Mouse (Mus musculus) heart, postnatal 0 days (tissue): ENCODE data around the gene Hist1h2ag. TPM values are rescaled to one million over a fixed set of nuclear protein-coding genes. Genes with fewer than 3 reads are reported as not detected.
A peak's percentile ranks its signal among the peaks of the same experiment; 100 is the strongest.

Experiments
- ATAC-seq: fragments of 200-750 bp; cut with Nextera tagmentation; 2 replicates; pipeline ENCODE4 v1.8.0; 2017; ENCODE audit warnings: low read depth, moderate number of reproducible peaks, moderate library complexity; ENCODE audit not compliant: insufficient read depth
- DNase-seq: peaks from one replicate; pipeline ENCODE4 v3.0.0-alpha.2; 2016; ENCODE audit warnings: low spot score
- H3K27ac ChIP-seq: fragments of 300-500 bp; sonication (generic); 2 replicates; pipeline ENCODE4 v1.5.1; 2014; ENCODE audit warnings: low read depth, mild to moderate bottlenecking
- H3K27me3 ChIP-seq: fragments of 300-500 bp; sonication (generic); 2 replicates; pipeline ENCODE4 v1.6.1; 2014; ENCODE audit warnings: low read length, mixed read lengths; ENCODE audit not compliant: control insufficient read depth, insufficient read depth
- H3K36me3 ChIP-seq: fragments of 300-500 bp; sonication (generic); replicated peaks from 2 replicates; pipeline ENCODE4 v1.6.1; 2014; ENCODE audit warnings: low read length, mixed read lengths; ENCODE audit not compliant: control insufficient read depth, insufficient read depth
- H3K4me1 ChIP-seq: fragments of 300-500 bp; sonication (generic); 2 replicates; pipeline ENCODE4 v1.6.1; 2014; ENCODE audit warnings: antibody characterized with exemption; ENCODE audit not compliant: control insufficient read depth, insufficient read depth
- H3K4me2 ChIP-seq: fragments of 300-500 bp; sonication (generic); 2 replicates; pipeline ENCODE4 v1.6.1; 2014; ENCODE audit warnings: low read depth, mild to moderate bottlenecking, low read length, moderate library complexity
- H3K4me3 ChIP-seq: fragments of 300-500 bp; sonication (generic); 2 replicates; pipeline ENCODE4 v1.5.1; 2014; ENCODE audit warnings: low read depth, low read length
- H3K9ac ChIP-seq: fragments of 300-500 bp; sonication (generic); replicated peaks from 2 replicates; pipeline ENCODE4 v1.6.1; 2014; ENCODE audit warnings: low read depth, low read length, mixed read lengths
- H3K9me3 ChIP-seq: fragments of 300-500 bp; sonication (generic); replicated peaks from 2 replicates; pipeline ENCODE4 v1.6.1; 2016; ENCODE audit warnings: low read length; ENCODE audit not compliant: control insufficient read depth
- CTCF ChIP-seq: IDR thresholded peaks from 2 replicates; pipeline ENCODE4 v1.5.1; 2016; ENCODE audit warnings: antibody characterized with exemption, control low read depth, low read depth
- EP300 ChIP-seq: IDR thresholded peaks from 2 replicates; pipeline ENCODE4 v1.6.1; 2016; ENCODE audit warnings: antibody characterized with exemption, low read depth
- WGBS: fragments of 180-500 bp; shearing (Covaris S2); extraction: QIAGEN DNeasy Blood & Tissue Kit; methylation state at CpG from one replicate; pipeline ENCODE4 v1.1.7; 2014; 5-methylcytosine and 5-hydroxymethylcytosine counted together
- polyA plus RNA-seq: library from polyadenylated mRNA; unstranded; fragments of >200 nt; fragmentation: Nextera tagmentation; extraction: Ambion mirVana; gene quantifications from 2 replicates; pipeline ENCODE4 v1.2.1, GENCODE M21; 2015
- total RNA-seq: library from RNA; depleted of rRNA; stranded (reverse); fragments of >200 nt; gene quantifications from 2 replicates; pipeline ENCODE4 v1.2.3, GENCODE M21; 2014; ENCODE audit warnings: low replicate concordance

Hist1h2ag gene
- total and polyA plus RNA-seq, 2 experiments from 2014 or later, result 7.6 to 658 TPM

GRCm38 (mm10) chr13:22021581-22021980, 21.2 kb downstream of the Hist1h2ag start:
- peak overlapping the region; percentile 55 for H3K27ac ChIP-seq
- H3K36me3 ChIP-seq, result no peaks in the 10 kb centered on the region
- peak; percentile 51; the same call in 1 of the 2 replicates for ATAC-seq
- H3K9me3 ChIP-seq, result no peaks in the 10 kb centered on the region
- DNase-seq, result no peak
- H3K27me3 ChIP-seq, result 0 out of 2 replicates have a peak, but pooled peaks cover 3% of the 10 kb centered on the region
- TF ChIP-seq EP300 (no peak), CTCF (no peak)
- WGBS, result under 1% methylated on average over 11 of the region's 11 CpGs
- H3K9ac ChIP-seq, result peak overlapping the region; percentile 50
- H3K4me2 ChIP-seq, result peak overlapping the region; percentile 93
- peak overlapping the region; percentile 62 for H3K4me3 ChIP-seq
- 0 out of 2 replicates have a peak, but pooled peaks cover 2% of the 10 kb centered on the region for H3K4me1 ChIP-seq

GRCm38 (mm10) chr13:22020901-22021339, 21.8 kb downstream of the Hist1h2ag start:
- no peak for TF ChIP-seq EP300
- no peak for TF ChIP-seq CTCF
- Histone ChIP-seq H3K4me2 (peak overlapping the region; percentile 93), H3K4me1 (0 out of 2 replicates have a peak, but pooled peaks cover 2% of the 10 kb centered on the region), H3K4me3 (peak overlapping the region; percentile 62), H3K9me3 (no peaks in the 10 kb centered on the region), H3K27me3 (0 out of 2 replicates have a peak, but pooled peaks cover 7% of the 10 kb centered on the region), H3K36me3 (no peaks in the 10 kb centered on the region), H3K9ac (peak overlapping the region; percentile 52; the same call in 1 of the 2 replicates), H3K27ac (peak overlapping the region; percentile 55)
- no peak for DNase-seq
- ATAC-seq, result peak; percentile 72
- WGBS, result under 1% methylated on average over 8 of the region's 8 CpGs

GRCm38 (mm10) chr13:22019934-22020835, 22.6 kb downstream of the Hist1h2ag start:
- peak overlapping the region; percentile 93 for H3K4me2 ChIP-seq
- no peaks in the 10 kb centered on the region for H3K9me3 ChIP-seq
- peak; percentile 61; the same call in 1 of the 2 replicates for ATAC-seq
- 0 out of 2 replicates have a peak, but pooled peaks cover 2% of the 10 kb centered on the region for H3K4me1 ChIP-seq
- no peak overlapping the region for H3K27ac ChIP-seq
- H3K36me3 ChIP-seq, result no peaks in the 10 kb centered on the region
- WGBS, result under 1% methylated on average over 44 of the region's 44 CpGs
- peak overlapping the region; percentile 52 for H3K9ac ChIP-seq
- peaks cover 11% of the 10 kb centered on the region for H3K27me3 ChIP-seq
- H3K4me3 ChIP-seq, result peak overlapping the region; percentile 62
- no peak for TF ChIP-seq CTCF
- DNase-seq, result no peak

GRCm38 (mm10) chr13:22015479-22016450, 27.0 kb downstream of the Hist1h2ag start:
- H3K4me3 ChIP-seq, result peak overlapping the region; percentile 30; the same call in 1 of the 2 replicates
- ATAC-seq, result peak; percentile 79
- H3K4me1 ChIP-seq, result 0 out of 2 replicates have a peak, but pooled peaks cover 2% of the 10 kb centered on the region
- H3K36me3 ChIP-seq, result no peaks in the 10 kb centered on the region
- H3K27ac ChIP-seq, result no peak overlapping the region
- WGBS, result 18% methylated on average over 27 of the region's 27 CpGs
- no peaks in the 10 kb centered on the region for H3K9me3 ChIP-seq
- peak overlapping the region; percentile 2; the same call in 1 of the 2 replicates for H3K4me2 ChIP-seq
- no peak for DNase-seq
- peaks cover 49% of the 10 kb centered on the region for H3K27me3 ChIP-seq
- TF ChIP-seq EP300 (no peak), CTCF (no peak)
- H3K9ac ChIP-seq, result no peak overlapping the region

- H3K4me1 ChIP-seq, result no peaks in the 10 kb centered on the region
- H3K4me3 ChIP-seq, result peak overlapping the region; percentile 30
- no peak overlapping the region for H3K9ac ChIP-seq
- DNase-seq (no peak), ATAC-seq (no peak)
- H3K27me3 ChIP-seq, result peaks cover 62% of the 10 kb centered on the region
- no peak for TF ChIP-seq CTCF
- TF ChIP-seq EP300, result no peak
- peak overlapping the region; percentile 35 for H3K4me2 ChIP-seq
- no peak overlapping the region for H3K27ac ChIP-seq
- H3K36me3 ChIP-seq, result no peaks in the 10 kb centered on the region
- WGBS, result 10% methylated on average over 17 of the region's 17 CpGs
- no peaks in the 10 kb centered on the region for H3K9me3 ChIP-seq
These were observed 28.3 kb downstream of the Hist1h2ag start for GRCm38 (mm10) chr13:22014411-22014845.
